Mouse (Mus musculus) C2C12 (cell line): ENCODE data around the gene Cabin1.

Source experiments
- CTCF ChIP-seq: IDR thresholded peaks from one replicate; pipeline ENCODE4 v1.5.1; 2011; ENCODE audit not compliant: control insufficient read depth, insufficient read depth, insufficient read length
- MAX ChIP-seq: IDR thresholded peaks from one replicate; pipeline ENCODE4 v1.6.1; 2011; ENCODE audit warnings: mild to moderate bottlenecking, control low read depth
- MYOD1 ChIP-seq: IDR thresholded peaks from one replicate; pipeline ENCODE4 v1.6.1; 2011; ENCODE audit warnings: low read depth; ENCODE audit not compliant: control insufficient read depth, insufficient read length
- MYOG ChIP-seq: IDR thresholded peaks from one replicate; pipeline ENCODE4 v1.6.1; 2011; ENCODE audit not compliant: control insufficient read depth, insufficient read length; ENCODE audit errors: extremely low read depth
- USF1 ChIP-seq: IDR thresholded peaks from one replicate; pipeline ENCODE4 v1.6.1; 2011; ENCODE audit warnings: low read depth, mild to moderate bottlenecking, control low read depth, moderate library complexity

GRCm38 (mm10) chr10:75701280-75701679 is 62.9 kb downstream of the Cabin1 start:
- TF ChIP-seq CTCF: no peak
- TF ChIP-seq MYOG: no peak
- TF ChIP-seq MAX: no peak
- TF ChIP-seq MYOD1: no peak
- no peak for TF ChIP-seq USF1
